Mouse (Mus musculus) thymus, postnatal 10 days (tissue): Measurements from ENCODE around the gene Gna14.

Experiments used
- DNase-seq, 2 experiments: peaks; one replicate each; pipeline ENCODE4 v3.0.0; 2021; ENCODE audit warnings: low spot score in 2 of 2

The Gna14 gene

DNA sequence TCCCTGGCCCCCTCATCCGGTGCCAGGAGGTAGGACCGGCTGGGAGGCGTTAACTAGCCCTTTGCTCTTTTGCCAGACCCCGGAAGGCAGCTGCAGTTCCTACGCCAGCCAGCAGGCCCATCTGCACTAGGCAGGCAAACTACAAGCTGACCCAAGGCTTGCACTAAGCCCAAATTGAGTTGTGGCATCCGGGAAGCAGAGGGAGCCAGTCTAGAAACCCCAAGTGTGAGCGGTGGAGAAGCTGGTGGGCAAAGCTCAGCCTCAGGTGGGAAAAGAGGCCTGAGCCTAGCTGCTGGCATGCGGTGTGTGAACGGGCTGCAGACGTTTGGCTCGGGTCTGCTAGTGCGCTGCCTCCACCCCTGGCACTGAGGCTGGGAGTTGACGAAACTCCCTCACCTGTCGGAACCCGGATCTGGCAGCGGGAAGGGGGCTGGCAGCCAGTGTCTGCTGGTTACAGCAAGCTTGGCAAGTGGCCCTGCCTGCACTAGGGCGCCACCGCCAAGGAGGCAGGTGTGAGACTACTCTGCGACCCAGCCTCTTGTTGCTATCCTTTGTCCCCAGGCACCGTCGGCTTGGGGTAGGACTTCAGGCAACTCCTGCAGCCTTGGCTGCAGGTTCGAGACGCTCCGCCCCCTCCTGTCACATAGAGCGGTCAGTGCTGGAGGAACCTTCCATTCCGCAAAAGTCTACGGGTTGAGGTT, at the start of gene Gna14:
TSS of gene Gna14 (plus strand) at position 232 of the 701 bp plus-strand sequence.
- DNase-seq: peak; percentile 40 to 50

DNA sequence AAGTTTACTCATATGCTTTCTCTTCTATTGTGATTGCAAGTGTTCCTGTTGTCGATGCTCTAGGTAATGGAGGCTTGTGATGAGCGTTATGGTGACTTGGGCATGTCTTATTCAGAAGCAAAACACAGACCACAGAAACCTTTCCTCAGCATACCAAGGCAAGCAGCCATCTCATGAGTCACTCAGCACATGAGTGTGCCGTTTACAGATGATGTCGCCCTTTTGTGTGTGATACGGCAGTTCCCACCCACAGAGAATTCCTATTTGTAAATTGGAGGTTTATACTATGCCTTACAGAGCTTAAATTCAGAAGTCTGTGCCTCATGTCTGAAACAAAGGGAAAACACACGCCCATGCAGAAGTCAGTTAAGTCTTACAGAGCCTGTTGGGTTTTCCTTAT, 49.0 kb upstream of the Gna14 start:
- no peak for DNase-seq

DNA sequence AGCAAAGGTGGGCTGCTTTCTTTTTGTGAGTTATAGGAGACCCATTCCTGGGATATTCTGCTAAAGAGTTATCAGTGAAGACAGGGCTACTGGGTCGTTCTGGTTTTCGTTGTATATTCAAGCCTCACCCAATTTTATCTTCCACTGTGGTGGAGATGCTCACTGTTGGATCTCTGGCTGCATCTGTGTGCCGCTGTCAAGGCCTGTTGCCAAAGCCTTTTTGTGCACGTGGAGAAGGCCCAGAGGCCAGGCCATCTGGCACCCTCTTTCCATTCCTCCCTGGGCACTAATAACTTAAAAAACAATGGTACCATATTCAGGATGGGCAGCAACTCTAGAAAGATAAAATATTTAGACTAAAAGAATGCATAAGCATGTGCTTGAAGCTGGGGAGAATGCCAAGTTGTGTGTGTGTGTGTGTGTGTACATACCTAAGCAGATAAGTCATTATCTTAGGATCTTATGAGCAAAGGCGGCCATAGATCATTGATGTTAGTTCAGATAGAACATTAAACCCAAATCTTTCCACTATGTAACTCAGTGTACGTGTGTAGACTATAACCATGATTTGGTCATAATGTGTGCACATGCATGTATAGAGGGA, 45.3 kb upstream of the Gna14 start:
- DNase-seq: no peak

DNA sequence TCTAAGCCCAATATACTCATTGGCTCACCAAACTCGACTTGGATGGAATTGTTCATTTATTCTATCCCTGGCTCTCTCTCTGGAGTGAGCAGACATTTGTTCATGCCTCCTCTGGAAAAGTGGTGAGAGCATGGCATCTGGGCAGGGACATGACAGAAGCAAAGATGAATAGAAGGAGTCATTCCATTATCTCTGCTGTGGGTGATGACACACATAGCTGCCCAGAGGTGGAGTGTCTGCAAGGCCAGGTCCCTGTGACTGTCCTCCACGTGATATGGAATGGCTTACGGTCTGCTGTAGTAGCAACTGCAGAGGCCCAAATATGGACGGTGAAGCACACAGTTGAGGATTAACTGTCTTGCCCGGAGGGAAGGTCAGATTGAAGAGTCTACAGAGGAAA, 41.2 kb upstream of the Gna14 start:
- no peak for DNase-seq

DNA sequence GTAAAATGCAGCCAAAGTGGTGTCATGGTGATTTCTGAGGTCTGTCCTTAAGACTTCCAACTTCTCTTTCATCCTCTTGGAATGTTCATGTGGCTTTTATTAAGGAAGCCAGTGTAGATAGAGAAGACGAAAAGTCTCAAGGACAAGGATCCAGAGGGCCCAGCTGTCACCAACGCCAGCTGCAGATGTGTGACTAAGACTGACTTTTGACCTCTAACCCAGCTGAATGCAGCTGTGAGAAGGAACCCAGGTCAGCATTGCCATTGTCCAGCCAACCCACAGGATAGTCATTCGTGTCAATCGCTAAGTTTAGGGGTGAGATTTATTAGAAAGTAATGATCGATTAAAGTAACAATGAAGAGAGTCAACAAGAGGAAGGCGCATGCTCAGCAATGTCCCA, 32.5 kb upstream of the Gna14 start:
- DNase-seq: no peak

DNA sequence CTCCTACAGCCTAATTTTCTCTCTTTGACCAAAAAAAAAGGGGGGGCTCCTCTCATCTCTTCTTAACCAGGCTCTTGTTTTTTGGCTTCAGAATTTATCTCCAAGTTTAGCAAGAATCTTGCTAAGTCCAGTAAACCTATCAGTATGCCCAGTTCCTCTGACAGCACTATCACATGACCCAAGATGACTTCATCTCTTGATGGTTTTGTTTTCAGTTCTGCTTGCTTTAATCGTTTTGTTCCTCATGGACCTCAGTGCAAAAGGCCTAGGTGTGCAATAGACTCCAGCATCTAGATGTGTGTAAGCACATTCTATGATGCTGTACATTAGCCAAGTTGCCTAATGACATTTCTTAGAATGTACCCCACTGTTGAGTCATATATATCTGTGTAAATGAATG, 27.8 kb upstream of the Gna14 start:
- DNase-seq: no peak

DNA sequence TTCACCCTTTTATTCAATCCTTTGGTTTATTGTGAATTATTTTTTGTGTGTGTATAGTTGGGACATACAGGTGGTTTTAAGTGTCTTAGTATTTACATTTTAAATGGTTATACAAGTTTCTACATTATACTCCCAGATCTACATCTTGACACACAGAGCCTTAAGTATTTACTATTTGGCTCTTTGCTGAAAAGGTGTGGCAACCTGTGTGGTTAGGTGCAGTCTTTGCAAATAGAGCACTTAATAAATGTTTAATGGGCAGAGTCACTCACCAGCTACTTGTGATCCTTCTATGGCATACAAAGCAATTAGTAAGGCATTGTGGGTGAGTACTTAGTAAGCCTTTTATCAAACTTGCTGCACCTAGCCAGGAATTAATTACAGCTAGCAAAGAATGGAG, 24.3 kb upstream of the Gna14 start:
- no peak for DNase-seq

DNA sequence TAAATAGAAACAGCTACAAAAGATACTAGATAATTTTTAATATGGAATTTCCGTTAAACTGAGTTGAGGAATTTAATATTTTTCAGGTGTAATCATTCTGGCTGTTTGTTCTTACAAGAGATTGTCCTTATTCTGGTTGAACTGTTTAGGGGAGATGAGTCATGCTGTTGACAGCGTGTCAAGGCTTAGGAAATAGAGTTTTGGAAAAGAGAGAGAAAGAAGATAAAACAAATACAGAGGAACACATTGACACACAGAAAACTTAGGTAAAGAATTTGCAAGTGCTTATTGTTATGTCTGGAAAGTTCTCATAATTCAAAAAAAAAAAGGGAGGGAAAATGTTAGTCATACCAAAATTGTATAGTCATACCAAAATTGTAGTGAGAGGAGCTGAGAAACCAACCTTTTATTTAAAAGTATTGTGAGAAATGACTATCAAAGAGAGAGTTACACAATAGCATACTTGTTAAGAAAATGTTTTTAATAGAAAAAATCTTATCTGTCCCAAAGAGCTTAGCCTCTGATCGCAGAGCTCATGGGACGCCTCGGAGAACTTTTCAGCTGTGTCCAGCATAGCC, 17.4 kb upstream of the Gna14 start:
- DNase-seq: no peak

DNA sequence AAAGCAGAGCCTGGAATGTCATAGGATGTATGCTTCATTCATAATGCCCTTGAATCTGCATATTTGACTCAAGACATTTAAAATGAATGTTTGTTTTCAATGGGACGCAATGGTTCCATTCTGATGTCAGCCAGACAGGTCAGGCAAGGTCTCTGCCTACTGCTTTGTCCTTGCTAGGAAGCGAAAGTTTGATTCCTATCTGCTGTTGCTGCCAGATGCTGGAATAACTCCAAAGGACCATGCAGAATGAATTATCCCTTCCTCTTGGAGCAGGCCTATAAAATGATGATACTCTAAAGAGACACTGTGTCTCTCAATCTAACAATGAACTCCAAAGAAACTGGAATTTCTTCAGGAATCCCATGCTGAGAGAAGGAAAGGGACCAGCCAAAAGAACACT, 10.0 kb upstream of the Gna14 start:
- DNase-seq: no peak

DNA sequence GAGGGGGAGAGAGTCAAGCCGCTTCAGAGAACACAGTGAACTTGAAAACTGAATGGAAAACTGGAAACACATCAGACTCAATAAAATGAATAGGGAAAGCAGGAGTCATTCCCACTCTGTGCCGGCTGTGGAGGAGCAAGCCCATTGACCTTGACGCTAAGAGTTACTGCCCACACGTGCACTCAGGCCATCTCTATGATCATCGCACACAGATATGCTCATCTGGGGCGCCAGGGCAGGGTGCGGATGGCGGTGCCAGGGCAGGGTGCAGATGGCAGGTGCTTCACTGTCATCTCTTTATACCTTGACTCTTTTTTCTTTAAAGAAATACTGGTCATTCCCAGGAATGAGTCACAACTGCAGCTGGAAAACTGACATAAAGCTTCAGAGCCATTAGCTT, 4.2 kb upstream of the Gna14 start:
- DNase-seq: no peak

DNA sequence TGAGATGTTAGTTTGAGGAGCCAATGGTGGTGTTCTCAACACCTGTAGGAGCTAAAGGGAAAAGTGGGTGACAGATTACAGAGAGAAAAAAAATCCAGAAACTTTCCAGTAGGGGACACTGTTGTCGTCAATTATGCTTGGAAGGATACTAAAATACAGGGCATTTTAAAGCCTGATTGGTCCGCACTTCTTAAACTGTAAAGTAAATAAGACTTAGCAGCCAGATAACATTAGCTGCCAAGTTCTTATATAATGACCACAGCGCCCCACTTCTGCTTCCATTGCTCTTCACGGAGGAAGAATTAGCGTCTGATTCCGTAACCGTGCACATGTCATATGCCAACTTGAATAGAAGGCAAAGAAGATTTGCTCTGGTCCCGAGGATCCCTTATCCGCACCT, 683 bp upstream of the Gna14 start:
- no peak for DNase-seq

DNA sequence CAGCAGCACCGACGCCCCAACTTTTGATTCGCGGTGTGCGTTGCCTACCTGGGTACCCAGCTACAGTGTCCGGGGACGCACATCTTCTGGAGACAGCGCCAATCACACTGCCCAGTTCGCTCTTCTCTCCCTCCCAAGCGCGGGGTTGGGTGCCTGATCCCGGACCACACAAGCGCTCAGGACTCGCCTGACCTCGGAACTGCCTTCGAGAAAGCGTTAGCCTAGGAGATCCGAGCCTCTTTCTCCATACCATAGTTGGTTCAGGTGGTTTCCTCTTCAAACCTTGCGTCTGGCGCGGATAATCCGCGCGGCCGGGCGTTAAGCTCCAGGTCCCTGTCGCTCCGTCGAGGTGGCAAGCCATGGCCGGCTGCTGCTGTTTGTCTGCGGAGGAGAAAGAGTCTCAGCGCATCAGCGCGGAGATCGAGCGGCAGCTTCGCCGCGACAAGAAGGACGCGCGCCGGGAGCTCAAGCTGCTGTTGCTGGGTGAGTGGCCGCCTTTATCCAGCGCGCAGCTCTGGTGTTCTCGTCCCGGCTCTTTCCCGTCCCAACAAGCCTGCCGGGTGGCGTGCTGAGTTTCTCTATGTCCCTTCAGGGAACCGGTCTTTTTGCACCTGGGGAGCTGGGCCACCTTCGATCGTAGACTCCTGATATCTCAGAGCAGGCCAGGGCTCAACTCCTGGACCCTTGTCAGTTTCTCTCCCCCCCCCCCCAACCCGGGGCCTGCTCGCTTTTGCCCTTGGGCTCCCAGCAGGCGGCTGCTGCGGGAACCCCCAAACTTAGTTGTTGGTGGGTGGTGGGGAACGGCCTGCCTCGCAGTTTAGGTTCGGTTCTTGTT, 990 bp downstream of the Gna14 start:
- DNase-seq: peak in 1 of 2 experiments; percentile 6

DNA sequence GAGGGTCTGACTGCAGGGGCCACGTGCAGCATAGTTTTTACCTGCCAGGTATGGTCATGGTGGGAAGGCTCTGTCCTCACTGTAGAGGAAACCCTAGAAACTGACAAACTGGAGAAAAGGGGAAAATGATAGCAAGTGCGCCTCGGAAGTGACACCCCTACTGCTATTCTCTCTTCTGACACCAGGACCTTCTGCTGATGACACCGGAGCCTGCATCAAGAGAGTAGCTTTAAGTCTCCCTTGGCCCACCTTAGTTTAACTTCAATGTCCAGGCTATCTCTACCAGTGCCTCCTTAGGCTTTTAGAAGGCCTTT, 1.6 kb downstream of the Gna14 start:
- no peak for DNase-seq

DNA sequence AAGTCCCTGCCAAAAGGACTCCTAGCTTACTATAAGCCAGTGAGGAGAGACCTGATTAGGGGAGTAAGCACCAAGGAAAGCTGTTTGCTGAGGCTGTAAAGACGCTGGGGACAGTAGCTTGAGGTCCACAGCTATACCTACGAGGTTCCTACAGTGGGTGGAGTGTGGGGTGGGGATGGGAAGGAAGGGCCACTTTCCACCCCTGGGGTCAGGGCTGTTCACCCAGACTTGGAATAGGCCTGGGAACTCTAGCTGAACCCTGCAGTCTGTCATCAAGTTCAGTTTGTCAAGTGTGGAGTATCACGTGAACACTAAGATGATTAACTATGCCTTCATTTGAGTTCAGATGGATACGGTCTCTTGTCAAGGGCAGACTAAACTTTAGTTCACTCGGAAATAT, 2.3 kb downstream of the Gna14 start:
- no peak for DNase-seq

DNA sequence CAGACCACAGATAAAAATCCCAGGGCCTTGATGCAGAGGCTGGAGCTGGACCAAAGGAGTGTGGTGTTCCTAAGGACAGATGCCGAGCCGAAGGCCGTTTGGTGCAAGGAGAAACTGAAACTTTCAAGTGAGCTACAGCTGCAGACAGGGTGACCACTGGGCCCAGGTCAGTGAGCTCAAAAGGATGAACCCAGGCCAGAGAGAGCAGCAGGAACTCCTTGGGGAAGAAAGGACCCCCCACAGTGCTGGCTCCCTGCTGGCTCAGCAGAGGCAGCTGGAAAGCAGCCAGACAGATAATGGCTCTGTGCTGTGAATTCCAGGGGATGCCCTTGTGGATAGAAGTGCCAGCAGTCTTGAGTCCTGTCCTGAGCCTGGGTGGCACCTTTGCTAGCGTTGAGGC, 3.7 kb downstream of the Gna14 start:
- no peak for DNase-seq

DNA sequence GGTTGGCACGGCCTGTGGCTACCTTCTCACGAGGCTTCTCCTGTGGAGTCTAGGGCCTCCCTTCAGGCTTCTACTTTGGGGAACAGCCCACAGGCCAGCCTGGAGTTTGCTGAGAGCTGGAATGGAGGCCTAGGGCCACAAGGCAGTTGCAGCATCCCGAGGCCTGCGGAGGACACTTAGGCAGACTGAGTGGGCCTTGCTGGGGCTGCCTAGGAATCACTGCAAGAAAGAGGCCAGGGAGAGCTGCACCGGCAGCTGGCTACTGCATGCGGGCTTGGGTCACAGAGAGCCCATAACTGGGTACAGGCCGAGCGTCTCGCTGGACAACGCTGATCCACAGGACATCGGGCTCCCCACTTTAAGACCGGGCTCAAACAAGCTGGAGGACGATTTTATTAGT, 4.3 kb downstream of the Gna14 start:
- no peak for DNase-seq

DNA sequence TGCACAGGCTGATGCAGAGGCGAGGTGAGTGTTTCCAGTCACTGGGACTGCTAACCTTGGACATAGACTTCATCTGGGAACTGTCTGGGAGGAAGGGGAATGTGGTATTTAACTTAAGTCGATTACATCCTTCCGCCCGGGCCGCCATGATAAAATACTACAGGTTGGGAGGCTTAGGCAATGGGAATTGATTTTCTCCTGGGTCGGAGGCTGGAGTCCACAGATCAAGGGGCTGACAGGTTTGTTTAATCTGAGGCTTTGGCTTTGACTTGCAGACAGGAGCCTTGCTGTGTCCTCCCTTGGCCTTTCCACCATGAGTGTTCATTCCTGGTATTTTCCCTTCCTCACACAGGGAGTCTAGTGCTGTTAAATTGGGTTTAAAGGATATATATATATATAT, 5.8 kb downstream of the Gna14 start:
- no peak for DNase-seq

DNA sequence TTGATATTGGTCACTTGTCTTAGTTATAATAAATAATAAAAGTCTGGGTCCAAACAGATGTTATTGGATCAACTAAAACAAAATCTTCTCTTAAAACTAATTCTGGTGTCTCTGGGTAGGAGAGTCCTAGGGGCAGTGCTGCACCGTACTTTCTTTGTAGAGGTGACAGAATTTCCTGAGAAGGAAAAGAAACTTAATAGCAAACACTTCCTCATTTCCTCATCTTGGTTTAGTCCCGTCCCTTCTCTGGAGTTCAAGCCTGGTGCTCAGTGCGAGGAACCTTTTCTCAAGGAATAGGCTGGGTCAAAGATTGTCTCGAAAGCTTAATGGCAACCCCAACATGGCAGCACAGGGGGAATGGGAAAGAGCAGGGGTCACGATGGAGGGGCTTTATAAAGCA, 7.8 kb downstream of the Gna14 start:
- no peak for DNase-seq

DNA sequence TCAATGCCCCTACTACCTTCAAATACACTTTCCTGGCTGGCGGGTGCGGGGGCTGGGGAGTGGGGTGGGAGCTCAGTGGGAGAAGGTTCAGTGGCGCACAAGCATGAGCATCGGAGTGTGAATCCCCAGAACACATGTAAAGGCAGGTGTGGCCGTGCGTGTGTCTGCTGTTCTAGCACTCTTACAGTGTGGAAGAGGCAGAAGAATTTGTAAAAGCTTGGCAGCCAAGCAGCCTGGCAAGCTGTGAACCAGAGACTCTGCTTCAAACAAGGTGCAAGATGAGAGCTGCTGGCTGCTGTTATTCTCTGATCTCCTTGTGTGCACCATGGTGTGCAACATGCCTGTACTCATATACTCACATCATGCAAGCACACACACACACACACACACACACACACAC, 11.1 kb downstream of the Gna14 start:
- DNase-seq: no peak

DNA sequence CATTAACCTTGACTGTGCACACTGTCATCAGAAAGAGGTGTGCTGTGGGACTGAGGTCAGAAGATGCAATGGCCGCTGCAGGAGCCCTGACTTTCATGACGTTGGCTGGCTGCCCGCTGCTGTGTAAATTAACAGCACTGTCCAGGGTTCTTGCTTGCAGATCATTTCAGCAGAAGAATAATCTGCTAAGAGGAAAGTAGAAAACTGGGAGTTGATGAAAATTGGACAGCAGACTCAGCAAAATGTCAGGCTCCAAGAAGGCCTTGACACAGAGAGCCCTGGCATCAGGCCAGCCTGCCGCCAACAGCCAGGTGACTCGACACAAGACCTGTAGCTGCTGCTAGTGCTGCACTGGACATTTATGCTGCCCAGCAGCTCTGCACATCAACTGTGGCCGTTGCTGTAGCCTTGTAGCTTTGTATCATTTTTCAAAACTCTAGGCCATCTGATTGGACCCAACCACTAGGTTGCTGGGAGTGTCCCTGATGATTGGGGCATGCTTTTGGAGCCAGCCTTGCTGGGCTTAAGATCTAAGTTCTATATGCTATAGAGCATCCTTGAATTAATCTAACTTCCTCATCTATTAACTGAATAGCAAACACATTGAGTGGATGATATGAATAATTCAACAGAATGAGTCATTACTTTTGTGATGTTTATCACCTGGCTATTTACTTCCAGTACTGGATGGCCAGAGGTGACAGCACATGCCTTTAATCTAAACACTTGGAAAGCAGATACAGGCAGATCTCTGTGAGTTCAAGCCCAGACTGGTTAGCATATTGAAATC, 12.5 kb downstream of the Gna14 start:
- DNase-seq: no peak

DNA sequence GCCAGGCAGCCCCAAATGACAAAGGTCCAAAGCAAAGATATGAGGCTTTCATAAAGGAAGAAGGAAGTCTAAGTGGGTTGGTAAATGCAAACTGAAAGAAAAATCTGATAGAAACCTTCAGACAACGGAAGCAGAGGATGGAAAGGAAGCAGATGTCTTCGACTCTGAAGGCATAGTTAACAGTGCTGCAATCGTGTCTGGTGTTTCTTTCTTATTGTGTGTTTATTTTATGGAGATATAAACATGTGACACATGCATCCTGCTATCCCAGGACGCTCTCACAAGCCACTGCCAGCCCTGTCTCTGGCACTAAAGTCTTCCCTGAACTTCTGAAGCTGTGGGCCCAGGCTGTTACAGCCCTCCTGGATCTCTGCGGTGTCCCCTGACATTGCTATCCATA, 13.2 kb downstream of the Gna14 start:
- no peak for DNase-seq

DNA sequence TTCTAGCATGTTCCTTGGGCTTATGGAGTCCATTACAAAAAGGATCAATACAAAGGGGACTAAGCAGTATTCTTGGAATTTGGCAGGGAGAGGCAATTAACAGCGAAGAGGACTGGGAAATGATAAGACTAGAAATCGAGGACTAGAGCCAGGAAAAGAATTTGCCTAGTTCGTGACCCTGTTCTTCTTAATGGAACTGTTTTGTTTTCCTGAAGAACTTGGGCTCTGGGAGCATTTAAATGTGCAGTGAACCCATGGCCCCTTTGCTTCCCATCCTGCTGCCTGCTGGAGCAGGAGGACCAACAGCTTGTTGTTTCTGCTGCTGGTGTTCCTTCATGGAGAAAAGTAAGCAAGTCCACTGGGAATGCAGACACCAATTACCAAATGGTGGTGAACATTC, 15.3 kb downstream of the Gna14 start:
- no peak for DNase-seq
